12 mouse cellular contexts compared by ENCODE assay signal in genomic region chr8:87689192-87689591, GRCm38 (mm10).
DNase-seq lines count a peak whose midpoint lies in the region; ATAC-seq lines count a peak whose summit lies in the region.
"Had no signal": no experiment of that assay in that cellular context is flagged by ENCODE, and none has a peak within 500 bp of the region (broad histone marks: within the 10 kb centered on the region; RNA-seq: fewer than 3 reads in every experiment).

No protein-coding gene starts in this region.

- whole genome bisulfite sequencing in neural tube, embryonic 11.5 days = 65% methylated on average over 6 of the region's 6 CpGs
- WGBS in hindbrain, embryonic 15.5 days = 36% methylated on average over 6 of the region's 6 CpGs
- 41% methylated on average over 6 of the region's 6 CpGs for WGBS in neural tube, embryonic 15.5 days

- no peaks in the 10 kb centered on the region; the same call in none of the 2 replicates for H3K36me3 ChIP-seq in neural tube, embryonic 11.5 days (ENCODE audit: control insufficient read depth, insufficient read depth, low read length)
- no peaks in the 10 kb centered on the region for H3K36me3 ChIP-seq in hindbrain, embryonic 15.5 days
- no peaks in the 10 kb centered on the region for H3K36me3 ChIP-seq in neural tube, embryonic 15.5 days

- no peaks in the 10 kb centered on the region for H3K9me3 ChIP-seq in neural tube, embryonic 11.5 days (ENCODE audit: control insufficient read depth, low read length)
- H3K9me3 ChIP-seq in hindbrain, embryonic 15.5 days = no peaks in the 10 kb centered on the region
- no peaks in the 10 kb centered on the region for H3K9me3 ChIP-seq in neural tube, embryonic 15.5 days (replicated peaks)

- no peak; the same call in 1 of the 2 replicates for ATAC-seq in neural tube, embryonic 11.5 days (ENCODE audit: insufficient read depth, low FRiP score, low TSS enrichment)
- no peak for ATAC-seq in hindbrain, embryonic 15.5 days (ENCODE audit: low FRiP score, low read depth)
- ATAC-seq in neural tube, embryonic 15.5 days (ENCODE audit: low FRiP score) = no peak

- H3K27ac ChIP-seq in neural tube, embryonic 11.5 days (ENCODE audit: low read depth, low read length) = peak overlapping the region; percentile 95
- peak overlapping the region; percentile 85 for H3K27ac ChIP-seq in hindbrain, embryonic 15.5 days (replicated peaks)
- peak overlapping the region; percentile 82 for H3K27ac ChIP-seq in neural tube, embryonic 15.5 days (replicated peaks)
- H3K27ac ChIP-seq: liver, embryonic 14.5 days had no signal

- DNase-seq in neural tube, embryonic 11.5 days (ENCODE audit: low spot score) = no peak
- no peak for DNase-seq in neural tube, embryonic 10.5 days (ENCODE audit: extremely low spot score, low spot score)
- peak; percentile 53 to 63 for DNase-seq in cerebellum, postnatal 36 days
- no peak for DNase-seq in right cerebral cortex, postnatal 10 days (ENCODE audit: low spot score in 2 of 2)
- no peak for DNase-seq in heart, postnatal 4 days
- no peak for DNase-seq in urinary bladder, postnatal 10 days (ENCODE audit: low spot score)
- DNase-seq: adrenal gland, postnatal 36 days; heart, adult 11 months; kidney, postnatal 14 days had no signal

- H3K4me3 ChIP-seq in neural tube, embryonic 11.5 days (ENCODE audit: low read depth, low read length) = no peak overlapping the region
- H3K4me3 ChIP-seq in hindbrain, embryonic 15.5 days = no peak overlapping the region
- H3K4me3 ChIP-seq in neural tube, embryonic 15.5 days (replicated peaks) = no peak overlapping the region

- peak overlapping the region; percentile 44 for H3K9ac ChIP-seq in neural tube, embryonic 11.5 days (ENCODE audit: low read length)
- no peak overlapping the region for H3K9ac ChIP-seq in hindbrain, embryonic 15.5 days
- no peak overlapping the region for H3K9ac ChIP-seq in neural tube, embryonic 15.5 days (replicated peaks)
- H3K9ac ChIP-seq: liver, embryonic 14.5 days had no signal

- H3K4me1 ChIP-seq in neural tube, embryonic 11.5 days (ENCODE audit: control insufficient read depth, insufficient read depth, low read length) = peaks cover 76% of the 10 kb centered on the region
- peaks cover 96% of the 10 kb centered on the region for H3K4me1 ChIP-seq in hindbrain, embryonic 15.5 days (replicated peaks)
- H3K4me1 ChIP-seq in neural tube, embryonic 15.5 days = peaks cover 82% of the 10 kb centered on the region

- H3K4me2 ChIP-seq in neural tube, embryonic 11.5 days (ENCODE audit: low read depth) = no peak overlapping the region
- H3K4me2 ChIP-seq in hindbrain, embryonic 15.5 days = no peak overlapping the region
- H3K4me2 ChIP-seq in neural tube, embryonic 15.5 days = no peak overlapping the region

- no peaks in the 10 kb centered on the region for H3K27me3 ChIP-seq in neural tube, embryonic 11.5 days (ENCODE audit: control insufficient read depth, insufficient read depth, low read length)
- no peaks in the 10 kb centered on the region for H3K27me3 ChIP-seq in hindbrain, embryonic 15.5 days
- H3K27me3 ChIP-seq in neural tube, embryonic 15.5 days (replicated peaks) = no peaks in the 10 kb centered on the region

Comparison
In these comparisons a context has a peak if more than half of its experiments do, and no peak if none do; other contexts are left out.
1. DNase-seq: peak in cerebellum, postnatal 36 days (2 of 2); none in neural tube, embryonic 11.5 days (single experiment), neural tube, embryonic 10.5 days (single experiment), right cerebral cortex, postnatal 10 days (0 of 2), heart, postnatal 4 days (single experiment) and urinary bladder, postnatal 10 days (single experiment).
2. Peak in every context shown above with its lines, with median percentiles within 50 percentile points of each other: H3K27ac ChIP-seq.